Mouse (Mus musculus): ENCODE data around the gene Capn12. TPM values are rescaled to one million over a fixed set of nuclear protein-coding genes. Genes with fewer than 3 reads are reported as not detected.
A peak's percentile ranks its signal among the peaks of the same experiment; 100 is the strongest.
"Not testable (repeated sequence)": the region's sequence is repeated elsewhere in the genome, so short reads cannot be mapped to it uniquely, and the experiment has no call there.

Capn12 gene
- total RNA-seq, 2 experiments from 2014 or later, result 0.16 to 0.17 TPM

- no peak for DNase-seq (ENCODE audit: low spot score in 2 of 2)
These were observed 4.1 kb upstream of the Capn12 start for GRCm38 (mm10) chr7:28877155-28877554.

GRCm38 (mm10) chr7:28877856-28878255 is 3.4 kb upstream of the Capn12 start:
- no peak for DNase-seq (ENCODE audit: low spot score in 2 of 2)

- no peak for DNase-seq (ENCODE audit: low spot score in 2 of 2)
These were observed 1.6 kb upstream of the Capn12 start for GRCm38 (mm10) chr7:28879606-28880005.

GRCm38 (mm10) chr7:28880554-28880953 is 668 bp upstream of the Capn12 start:
- DNase-seq (ENCODE audit: low spot score in 2 of 2), result no peak

- no peak for DNase-seq (ENCODE audit: low spot score in 2 of 2)
These were observed 1.8 kb downstream of the Capn12 start for GRCm38 (mm10) chr7:28883039-28883438.

GRCm38 (mm10) chr7:28883704-28884103 is 2.5 kb downstream of the Capn12 start:
- not testable (repeated sequence) for DNase-seq (ENCODE audit: low spot score in 2 of 2)

GRCm38 (mm10) chr7:28886486-28886885 is 5.3 kb downstream of the Capn12 start:
- DNase-seq (ENCODE audit: low spot score in 2 of 2), result no peak

- DNase-seq (ENCODE audit: low spot score in 2 of 2), result no peak
These were observed 7.5 kb downstream of the Capn12 start for GRCm38 (mm10) chr7:28888701-28889161.

GRCm38 (mm10) chr7:28892601-28893000 is 11.4 kb downstream of the Capn12 start:
- DNase-seq (ENCODE audit: low spot score in 2 of 2), result no peak

GRCm38 (mm10) chr7:28893643-28894265 is 12.5 kb downstream of the Capn12 start:
- DNase-seq (ENCODE audit: low spot score in 2 of 2), result peak in 1 of 2 experiments; percentile 42

GRCm38 (mm10) chr7:28894942-28895341 is 13.7 kb downstream of the Capn12 start:
- DNase-seq (ENCODE audit: low spot score in 2 of 2), result no peak

- no peak for DNase-seq (ENCODE audit: low spot score in 2 of 2)
These were observed 16.4 kb downstream of the Capn12 start for GRCm38 (mm10) chr7:28897661-28898060.

GRCm38 (mm10) chr7:28899972-28900371 is 18.8 kb downstream of the Capn12 start:
- DNase-seq (ENCODE audit: low spot score in 2 of 2), result no peak

GRCm38 (mm10) chr7:28901311-28902125 is 20.3 kb downstream of the Capn12 start:
- DNase-seq (ENCODE audit: low spot score in 2 of 2), result no peak

GRCm38 (mm10) chr7:28902180-28902579 is 21.0 kb downstream of the Capn12 start:
- DNase-seq (ENCODE audit: low spot score in 2 of 2), result no peak

GRCm38 (mm10) chr7:28902809-28903208 is 21.6 kb downstream of the Capn12 start:
- DNase-seq (ENCODE audit: low spot score in 2 of 2), result no peak

- no peak for DNase-seq (ENCODE audit: low spot score in 2 of 2)
These were observed 22.6 kb downstream of the Capn12 start for GRCm38 (mm10) chr7:28903778-28904177.

GRCm38 (mm10) chr7:28907195-28907594 is 26.0 kb downstream of the Capn12 start:
- no peak for DNase-seq (ENCODE audit: low spot score in 2 of 2)

- DNase-seq (ENCODE audit: low spot score in 2 of 2), result no peak
These were observed 30.4 kb downstream of the Capn12 start for GRCm38 (mm10) chr7:28911632-28912031.

GRCm38 (mm10) chr7:28913171-28913570 is 31.9 kb downstream of the Capn12 start:
- DNase-seq (ENCODE audit: low spot score in 2 of 2), result no peak

GRCm38 (mm10) chr7:28916491-28916890 is 35.3 kb downstream of the Capn12 start:
- DNase-seq (ENCODE audit: low spot score in 2 of 2), result no peak

Measured in adrenal gland, adult 18-20 months (tissue).